Mouse (Mus musculus) hindbrain, embryonic 16.5 days (tissue): Measurements from ENCODE around the gene Lcn5. TPM values are rescaled to one million over a fixed set of nuclear protein-coding genes. Genes with fewer than 3 reads are reported as not detected.

Experiments
- ATAC-seq: fragments of 200-750 bp; cut with Nextera tagmentation; 2 replicates; pipeline ENCODE4 v1.8.0; 2017; ENCODE audit warnings: moderate TSS enrichment, moderate library complexity
- H3K27ac ChIP-seq: fragments of 300-500 bp; sonication (generic); 2 replicates; pipeline ENCODE4 v1.5.1; 2014; ENCODE audit warnings: low read depth, mild to moderate bottlenecking, control low read depth, low read length, moderate library complexity
- H3K27me3 ChIP-seq: fragments of 300-500 bp; sonication (generic); replicated peaks from 2 replicates; pipeline ENCODE4 v1.6.1; 2014; ENCODE audit warnings: low read length; ENCODE audit not compliant: control insufficient read depth, insufficient read depth
- H3K36me3 ChIP-seq: fragments of 300-500 bp; sonication (generic); 2 replicates; pipeline ENCODE4 v1.6.1; 2014; ENCODE audit warnings: mild to moderate bottlenecking, low read length, moderate library complexity, mixed read lengths; ENCODE audit not compliant: control insufficient read depth, insufficient read depth
- H3K4me1 ChIP-seq: fragments of 300-500 bp; sonication (generic); 2 replicates; pipeline ENCODE4 v1.6.1; 2014; ENCODE audit warnings: low read depth, low read length; ENCODE audit not compliant: control insufficient read depth, insufficient read depth
- H3K4me2 ChIP-seq: fragments of 300-500 bp; sonication (generic); 2 replicates; pipeline ENCODE4 v1.6.1; 2014; ENCODE audit warnings: mild to moderate bottlenecking, low read length, control low read depth, moderate library complexity
- H3K4me3 ChIP-seq: fragments of 300-500 bp; sonication (generic); 2 replicates; pipeline ENCODE4 v1.5.1; 2014; ENCODE audit warnings: mild to moderate bottlenecking, low read length, control low read depth, moderate library complexity
- H3K9ac ChIP-seq: fragments of 300-500 bp; sonication (generic); 2 replicates; pipeline ENCODE4 v1.6.1; 2014; ENCODE audit warnings: low read depth, mild to moderate bottlenecking, control low read depth, low read length, moderate library complexity
- H3K9me3 ChIP-seq: fragments of 300-500 bp; sonication (generic); 2 replicates; pipeline ENCODE4 v1.6.1; 2014; ENCODE audit warnings: mild to moderate bottlenecking, low read length, moderate library complexity; ENCODE audit not compliant: control insufficient read depth
- WGBS: fragments of 180-500 bp; shearing (Covaris S2); extraction: QIAGEN DNeasy Blood & Tissue Kit; methylation state at CpG from one replicate; pipeline ENCODE4 v1.1.7; 2014; 5-methylcytosine and 5-hydroxymethylcytosine counted together
- polyA plus RNA-seq: library from polyadenylated mRNA; unstranded; fragments of >200 nt; fragmentation: Nextera tagmentation; extraction: Ambion mirVana; gene quantifications from 2 replicates; pipeline ENCODE4 v1.2.1, GENCODE M21; 2015

Lcn5 gene
- polyA plus RNA-seq, 1 experiment from 2014 or later, result not detected

DNA sequence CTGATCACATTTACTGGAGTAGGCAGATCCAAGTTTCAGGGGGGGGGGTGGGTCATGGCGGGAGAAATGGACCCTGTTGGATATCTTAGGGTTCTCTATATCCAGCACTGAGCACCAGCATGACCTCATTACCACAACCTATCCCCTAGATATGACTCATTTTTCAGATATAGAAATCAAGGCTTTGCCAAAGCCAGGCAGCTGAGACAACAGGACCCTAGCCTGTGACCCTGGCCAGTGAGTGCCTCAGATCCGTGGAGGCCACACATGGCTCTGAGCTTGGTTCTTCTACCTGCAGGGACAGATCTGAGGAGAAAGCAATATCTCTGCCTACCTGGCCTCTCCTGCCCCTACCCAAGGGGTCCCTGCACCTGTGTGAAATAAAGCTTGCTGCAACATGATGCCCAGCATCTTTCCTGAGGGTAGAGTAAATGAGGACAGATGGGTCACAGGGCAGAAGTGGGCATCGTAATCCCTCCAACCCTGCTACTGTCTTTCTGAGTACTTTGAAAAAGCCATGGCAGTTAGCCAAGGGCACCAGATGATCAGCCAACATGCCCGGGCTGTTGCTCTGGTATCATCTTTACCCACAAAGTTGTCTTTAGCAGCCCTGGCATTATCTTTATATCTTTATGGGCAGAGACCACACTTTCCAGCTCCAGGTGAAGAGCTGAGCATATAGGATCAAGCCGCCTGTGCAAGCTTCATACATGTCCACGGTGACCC, 3.7 kb downstream of the Lcn5 start:
- 88% methylated on average over 6 of the region's 6 CpGs for WGBS
- Histone ChIP-seq H3K4me1 (no peaks in the 10 kb centered on the region), H3K36me3 (no peaks in the 10 kb centered on the region), H3K4me2 (no peak overlapping the region), H3K9me3 (no peaks in the 10 kb centered on the region), H3K27ac (no peak overlapping the region), H3K4me3 (no peak overlapping the region), H3K9ac (no peak overlapping the region), H3K27me3 (no peaks in the 10 kb centered on the region)
- no peak for ATAC-seq

DNA sequence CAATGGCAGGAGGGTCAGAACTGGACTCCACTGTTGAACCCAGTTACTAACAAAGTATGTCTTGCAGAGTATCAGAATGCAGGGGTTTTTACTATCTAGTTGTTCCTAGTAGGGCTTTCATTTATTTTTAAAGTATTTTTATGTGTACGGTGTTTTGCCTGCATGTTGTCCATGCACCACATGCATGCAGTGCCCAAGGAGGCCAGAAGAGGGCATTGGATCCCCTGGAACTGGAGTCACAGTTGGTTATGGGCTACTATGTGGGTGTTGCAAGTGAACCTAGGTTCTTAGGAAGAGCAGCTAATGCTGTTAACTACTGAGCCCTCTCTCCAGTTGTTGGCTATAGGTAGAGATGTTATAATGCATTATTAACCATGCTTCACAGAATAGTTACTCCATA, 5.8 kb downstream of the Lcn5 start:
- Histone ChIP-seq H3K27ac (no peak overlapping the region), H3K9ac (no peak overlapping the region), H3K36me3 (no peaks in the 10 kb centered on the region), H3K9me3 (no peaks in the 10 kb centered on the region), H3K4me3 (no peak overlapping the region), H3K4me1 (no peaks in the 10 kb centered on the region), H3K4me2 (no peak overlapping the region), H3K27me3 (no peaks in the 10 kb centered on the region)
- no peak for ATAC-seq
- 57% methylated on average over 1 of the region's 1 CpGs for WGBS

DNA sequence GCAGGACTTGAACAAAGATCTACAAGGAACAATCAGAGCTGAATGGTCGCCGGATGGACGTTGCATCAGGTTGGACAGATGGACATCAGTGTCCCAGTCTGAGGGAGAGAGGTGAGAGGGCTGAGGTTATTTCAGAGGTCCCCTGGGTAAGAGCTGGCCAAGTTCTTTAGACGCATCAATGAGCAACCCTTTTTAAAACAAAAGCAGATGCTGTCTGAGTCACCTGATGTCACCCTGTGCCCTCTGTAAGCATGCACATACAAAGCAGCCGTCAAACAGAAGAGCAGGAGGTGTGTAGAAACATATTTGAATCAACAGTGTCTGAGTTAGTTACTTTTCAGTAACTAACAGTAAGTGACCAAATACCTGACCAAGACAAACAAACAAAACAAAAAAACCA, 6.4 kb downstream of the Lcn5 start:
- no peak overlapping the region for H3K9ac ChIP-seq
- H3K27me3 ChIP-seq, result no peaks in the 10 kb centered on the region
- H3K4me3 ChIP-seq, result no peak overlapping the region
- no peaks in the 10 kb centered on the region for H3K9me3 ChIP-seq
- no peak for ATAC-seq
- no peaks in the 10 kb centered on the region for H3K36me3 ChIP-seq
- WGBS, result 72% methylated on average over 5 of the region's 5 CpGs
- no peaks in the 10 kb centered on the region for H3K4me1 ChIP-seq
- H3K4me2 ChIP-seq, result no peak overlapping the region
- H3K27ac ChIP-seq, result no peak overlapping the region

DNA sequence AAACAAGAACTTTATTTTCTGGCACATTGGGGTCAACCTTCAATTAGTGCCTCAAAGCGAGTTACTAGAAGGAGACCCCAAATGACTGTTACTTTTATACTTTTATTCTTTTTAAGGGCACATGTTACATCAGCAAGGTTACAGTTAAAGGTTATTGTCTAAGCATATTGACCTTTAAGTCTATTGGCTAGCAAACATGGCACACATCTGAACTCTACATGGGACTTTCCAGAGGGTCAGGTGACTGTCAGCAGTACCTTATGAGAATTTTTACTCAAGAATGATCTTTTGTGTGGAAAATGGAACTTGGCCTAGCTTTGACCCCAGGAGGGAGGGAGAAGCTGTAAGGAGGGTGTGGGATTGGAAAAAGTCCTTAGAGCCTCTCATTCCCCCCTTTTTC, 8.8 kb downstream of the Lcn5 start:
- no peaks in the 10 kb centered on the region for H3K36me3 ChIP-seq
- no peaks in the 10 kb centered on the region for H3K4me1 ChIP-seq
- H3K4me3 ChIP-seq, result no peak overlapping the region
- no peaks in the 10 kb centered on the region for H3K9me3 ChIP-seq
- H3K9ac ChIP-seq, result no peak overlapping the region
- H3K27ac ChIP-seq, result no peak overlapping the region
- ATAC-seq, result no peak
- H3K27me3 ChIP-seq, result no peaks in the 10 kb centered on the region
- WGBS, result 81% methylated on average over 1 of the region's 1 CpGs
- no peak overlapping the region for H3K4me2 ChIP-seq

DNA sequence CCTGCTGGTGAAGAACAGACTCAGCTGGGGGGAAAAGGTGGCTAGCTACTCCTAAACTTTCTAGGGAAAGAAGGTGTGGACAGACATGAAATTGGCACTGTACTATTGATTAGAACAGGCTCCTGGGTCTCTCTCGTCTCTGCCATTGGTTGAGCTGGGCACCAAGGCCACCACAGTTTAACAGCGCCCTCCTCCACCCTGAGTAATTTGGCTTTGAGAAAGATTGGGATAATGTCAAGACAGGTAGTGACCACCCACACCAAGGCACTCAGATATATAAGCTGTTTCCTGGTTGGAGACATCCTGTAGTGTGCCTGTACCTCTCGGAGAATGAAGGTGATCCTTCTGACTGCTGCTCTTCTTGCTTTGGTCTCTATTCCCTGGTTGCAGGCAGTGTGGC, 18.7 kb downstream of the Lcn5 start, which contains the start of gene Lcn6:
Gene Lcn6 (plus strand): TSS at position 301 of the 400 bp plus-strand sequence.
- H3K27ac ChIP-seq, result no peak within 1 kb of the TSS
- no peaks in the 10 kb centered on the region for H3K9me3 ChIP-seq
- H3K4me1 ChIP-seq, result no peaks in the 10 kb centered on the region
- no peak for ATAC-seq
- H3K9ac ChIP-seq, result no peak within 1 kb of the TSS
- 95% methylated on average over 3 of the region's 3 CpGs for WGBS
- H3K4me3 ChIP-seq, result no peak within 1 kb of the TSS
- no peaks in the 10 kb centered on the region for H3K36me3 ChIP-seq
- H3K27me3 ChIP-seq, result no peaks in the 10 kb centered on the region
- H3K4me2 ChIP-seq, result no peak within 1 kb of the TSS

DNA sequence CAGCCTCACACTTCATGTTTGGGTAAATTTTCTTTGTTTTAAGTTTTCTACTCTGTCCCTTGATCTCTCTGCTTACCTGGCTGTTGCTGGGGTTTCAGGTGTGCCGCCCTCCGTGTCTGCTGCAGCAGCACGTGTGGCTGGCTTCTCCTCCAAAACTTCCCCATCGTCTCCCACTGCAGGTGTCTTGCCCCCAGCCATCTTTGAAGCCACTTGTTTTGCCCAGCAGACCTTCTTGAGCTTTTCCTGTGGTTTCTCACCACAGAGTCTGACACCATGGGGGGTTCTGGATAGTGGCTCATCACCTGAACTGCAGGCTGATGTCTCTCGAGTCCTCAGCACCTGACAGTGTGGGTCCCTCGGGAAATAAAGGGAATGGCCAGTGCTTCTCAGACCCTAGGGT, 21.8 kb downstream of the Lcn5 start:
- Histone ChIP-seq H3K27me3 (no peaks in the 10 kb centered on the region), H3K4me2 (no peak overlapping the region), H3K4me3 (no peak overlapping the region), H3K9ac (no peak overlapping the region), H3K36me3 (no peaks in the 10 kb centered on the region), H3K4me1 (no peaks in the 10 kb centered on the region), H3K27ac (no peak overlapping the region), H3K9me3 (no peaks in the 10 kb centered on the region)
- 85% methylated on average over 6 of the region's 6 CpGs for WGBS
- ATAC-seq, result no peak

DNA sequence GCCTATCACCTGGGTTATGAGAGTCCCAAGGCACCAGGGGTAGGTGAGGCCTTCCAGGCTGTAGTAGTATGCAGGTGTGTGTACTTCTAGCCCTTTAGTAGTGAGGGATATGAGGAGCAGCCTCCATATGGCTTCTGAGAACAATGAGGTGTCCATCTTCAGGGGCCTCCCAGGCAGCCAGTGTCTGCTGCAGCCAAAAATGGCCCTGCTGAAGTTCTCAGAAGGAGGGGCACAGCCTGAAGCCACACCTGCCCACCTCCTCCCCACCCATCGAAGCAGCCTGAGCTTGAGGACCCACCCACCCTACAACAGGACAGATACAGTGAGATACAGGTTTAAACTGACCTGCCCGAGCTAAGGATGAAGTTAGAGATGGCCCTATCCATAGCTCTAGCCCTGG, 24.7 kb downstream of the Lcn5 start, which contains the start of gene Lcn10:
Gene Lcn10 (plus strand): TSS at position 301 of the 400 bp plus-strand sequence.
- no peak for ATAC-seq
- H3K9me3 ChIP-seq, result no peaks in the 10 kb centered on the region
- H3K4me3 ChIP-seq, result no peak within 1 kb of the TSS
- no peaks in the 10 kb centered on the region for H3K4me1 ChIP-seq
- no peaks in the 10 kb centered on the region for H3K36me3 ChIP-seq
- 69% methylated on average over 2 of the region's 2 CpGs for WGBS
- no peak within 1 kb of the TSS for H3K9ac ChIP-seq
- H3K27me3 ChIP-seq, result no peaks in the 10 kb centered on the region
- H3K4me2 ChIP-seq, result no peak within 1 kb of the TSS
- no peak within 1 kb of the TSS for H3K27ac ChIP-seq

DNA sequence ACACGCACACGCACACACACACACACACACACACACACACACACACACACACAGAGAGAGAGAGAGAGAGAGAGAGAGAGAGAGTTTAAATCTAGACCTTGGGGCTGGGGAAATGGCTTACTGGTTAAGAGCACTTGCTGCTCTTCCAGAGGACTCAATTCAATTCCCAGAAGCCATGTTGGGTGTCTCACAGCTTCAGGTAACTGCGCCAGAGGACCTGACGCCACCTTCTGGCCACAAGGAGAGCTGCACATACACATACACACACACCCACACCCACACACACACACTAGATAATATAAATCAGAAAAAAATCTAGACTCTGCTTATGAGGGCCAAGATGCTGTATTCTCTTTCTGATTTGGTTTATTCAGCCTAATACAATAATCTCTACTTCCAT, 29.2 kb downstream of the Lcn5 start:
- Histone ChIP-seq H3K27me3 (no peaks in the 10 kb centered on the region), H3K4me3 (no peak overlapping the region), H3K9ac (no peak overlapping the region), H3K9me3 (no peaks in the 10 kb centered on the region), H3K4me2 (no peak overlapping the region), H3K4me1 (no peaks in the 10 kb centered on the region), H3K27ac (no peak overlapping the region), H3K36me3 (no peaks in the 10 kb centered on the region)
- no peak for ATAC-seq
- WGBS, result 79% methylated on average over 4 of the region's 4 CpGs

DNA sequence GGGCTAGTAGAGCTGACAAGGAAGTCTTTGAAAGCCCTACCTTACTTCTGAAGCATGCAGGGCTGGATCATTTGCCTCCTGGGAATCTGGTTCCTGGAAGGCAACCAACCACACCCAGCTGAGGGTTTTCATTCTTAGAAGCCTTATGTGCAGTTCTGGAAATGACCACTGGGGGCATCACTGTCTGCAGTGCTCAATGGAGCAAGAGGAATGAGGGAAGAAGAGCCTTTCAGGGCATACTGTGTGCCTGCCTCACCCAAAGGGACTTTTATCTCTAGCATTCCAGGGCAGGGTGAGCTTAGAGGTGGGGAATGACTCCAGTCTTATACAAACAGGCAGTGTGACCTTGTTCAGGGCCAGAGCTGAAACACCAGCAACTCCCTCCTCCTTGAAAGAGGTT, 36.9 kb downstream of the Lcn5 start:
- H3K27ac ChIP-seq, result no peak overlapping the region
- no peaks in the 10 kb centered on the region for H3K27me3 ChIP-seq
- H3K9me3 ChIP-seq, result no peaks in the 10 kb centered on the region
- H3K4me3 ChIP-seq, result no peak overlapping the region
- no peaks in the 10 kb centered on the region for H3K36me3 ChIP-seq
- no peaks in the 10 kb centered on the region for H3K4me1 ChIP-seq
- ATAC-seq, result no peak
- H3K9ac ChIP-seq, result no peak overlapping the region
- no peak overlapping the region for H3K4me2 ChIP-seq
